In genomic region chr16:58453138-58453537, GRCm38 (mm10) we compare ENCODE assay signal across 15 mouse cellular contexts. TPM values are rescaled to one million over a fixed set of nuclear protein-coding genes. Genes with fewer than 3 reads are reported as not detected.
DNase-seq lines count a peak whose midpoint lies in the region; ATAC-seq and TF ChIP-seq lines count a peak whose summit lies in the region.
"Had no signal": no experiment of that assay in that cellular context is flagged by ENCODE, and none has a peak within 500 bp of the region (broad histone marks: within the 10 kb centered on the region; RNA-seq: fewer than 3 reads in every experiment).

No protein-coding gene starts in this region.

- H3K27ac ChIP-seq in heart, embryonic 12.5 days (ENCODE audit: poor library complexity, severe bottlenecking), result peak overlapping the region; percentile 88
- H3K27ac ChIP-seq in stomach, postnatal 0 days (replicated peaks), result no peak overlapping the region
- H3K27ac ChIP-seq in neural tube, embryonic 15.5 days (replicated peaks), result no peak overlapping the region
- no peak overlapping the region for H3K27ac ChIP-seq in intestine, embryonic 16.5 days (ENCODE audit: low read length)
- H3K27ac ChIP-seq: embryonic facial prominence, embryonic 13.5 days; hindbrain, embryonic 14.5 days; limb, embryonic 13.5 days had no signal

- TF ChIP-seq CTCF in stomach, postnatal 0 days (IDR thresholded peaks at IDR 0.05; ENCODE audit: low read depth), result no peak

- no peak overlapping the region for H3K9ac ChIP-seq in heart, embryonic 12.5 days
- no peak overlapping the region for H3K9ac ChIP-seq in stomach, postnatal 0 days (ENCODE audit: low read length)
- no peak overlapping the region for H3K9ac ChIP-seq in neural tube, embryonic 15.5 days (replicated peaks)
- H3K9ac ChIP-seq in intestine, embryonic 16.5 days (ENCODE audit: low read depth, low read length), result no peak overlapping the region
- H3K9ac ChIP-seq: embryonic facial prominence, embryonic 13.5 days; hindbrain, embryonic 14.5 days; limb, embryonic 13.5 days had no signal

- no peak for TF ChIP-seq EP300 in stomach, postnatal 0 days (optimal IDR thresholded peaks at IDR 0.05)

- H3K4me3 ChIP-seq in megakaryocyte, embryonic 14.5 days (replicated peaks), result peak overlapping the region; percentile 54
- no peak overlapping the region for H3K4me3 ChIP-seq in heart, embryonic 12.5 days
- no peak overlapping the region for H3K4me3 ChIP-seq in stomach, postnatal 0 days (ENCODE audit: low read depth, low read length)
- H3K4me3 ChIP-seq in neural tube, embryonic 15.5 days (replicated peaks), result no peak overlapping the region
- H3K4me3 ChIP-seq in intestine, embryonic 16.5 days (ENCODE audit: low read length), result no peak overlapping the region
- H3K4me3 ChIP-seq: embryonic facial prominence, embryonic 13.5 days; limb, embryonic 13.5 days had no signal

- no peaks in the 10 kb centered on the region for H3K27me3 ChIP-seq in megakaryocyte, embryonic 14.5 days (replicated peaks)
- no peaks in the 10 kb centered on the region for H3K27me3 ChIP-seq in heart, embryonic 12.5 days (replicated peaks)
- no peaks in the 10 kb centered on the region for H3K27me3 ChIP-seq in stomach, postnatal 0 days (ENCODE audit: control insufficient read depth, insufficient read depth, low read length)
- H3K27me3 ChIP-seq in neural tube, embryonic 15.5 days (replicated peaks), result no peaks in the 10 kb centered on the region
- no peaks in the 10 kb centered on the region for H3K27me3 ChIP-seq in intestine, embryonic 16.5 days (replicated peaks; ENCODE audit: control insufficient read depth, insufficient read depth, low read length)
- H3K27me3 ChIP-seq: embryonic facial prominence, embryonic 13.5 days; limb, embryonic 13.5 days had no signal

- ATAC-seq in megakaryocyte, adult 5-6 weeks (ENCODE audit: poor library complexity, severe bottlenecking), result no peak
- ATAC-seq in heart, embryonic 12.5 days (ENCODE audit: insufficient number of reproducible peaks, low FRiP score), result peak; percentile 89
- 0 out of 2 replicates have a peak, but pooled peaks have one; percentile 40 for ATAC-seq in stomach, postnatal 0 days (ENCODE audit: low FRiP score, low TSS enrichment)
- no peak for ATAC-seq in neural tube, embryonic 15.5 days (ENCODE audit: low FRiP score)
- ATAC-seq in intestine, embryonic 16.5 days, result no peak
- ATAC-seq: activated CD4-positive, CD25-positive, alpha-beta regulatory T cell, adult 4 months had no signal

- no peak overlapping the region for H3K4me2 ChIP-seq in heart, embryonic 12.5 days
- no peak overlapping the region for H3K4me2 ChIP-seq in stomach, postnatal 0 days (replicated peaks; ENCODE audit: low read depth)
- no peak overlapping the region for H3K4me2 ChIP-seq in neural tube, embryonic 15.5 days
- no peak overlapping the region for H3K4me2 ChIP-seq in intestine, embryonic 16.5 days (ENCODE audit: low read depth, low read length)
- H3K4me2 ChIP-seq: embryonic facial prominence, embryonic 13.5 days; hindbrain, embryonic 14.5 days; limb, embryonic 13.5 days had no signal

- peaks cover 21% of the 10 kb centered on the region for H3K36me3 ChIP-seq in megakaryocyte, embryonic 14.5 days (replicated peaks; ENCODE audit: low read length)
- peaks cover 55% of the 10 kb centered on the region for H3K36me3 ChIP-seq in heart, embryonic 12.5 days
- 0 out of 2 replicates have a peak, but pooled peaks cover 7% of the 10 kb centered on the region for H3K36me3 ChIP-seq in stomach, postnatal 0 days (ENCODE audit: control insufficient read depth, insufficient read depth, low read length)
- H3K36me3 ChIP-seq in neural tube, embryonic 15.5 days, result peaks cover 33% of the 10 kb centered on the region
- H3K36me3 ChIP-seq in intestine, embryonic 16.5 days (ENCODE audit: control insufficient read depth, insufficient read depth, low read length), result no peaks in the 10 kb centered on the region

- peak; percentile 44 for DNase-seq in kidney, postnatal 10 days
- no peak for DNase-seq in stomach, postnatal 0 days (ENCODE audit: low spot score)
- DNase-seq: cerebellum, adult 2 months; layer of hippocampus, adult 9-11 months; midbrain, embryonic 14.5 days; thymus, adult 2 months had no signal

- peaks cover 64% of the 10 kb centered on the region for H3K4me1 ChIP-seq in megakaryocyte, embryonic 14.5 days
- H3K4me1 ChIP-seq in heart, embryonic 12.5 days (replicated peaks), result peaks cover 32% of the 10 kb centered on the region
- no peaks in the 10 kb centered on the region for H3K4me1 ChIP-seq in stomach, postnatal 0 days (replicated peaks; ENCODE audit: control insufficient read depth, insufficient read depth)
- H3K4me1 ChIP-seq in neural tube, embryonic 15.5 days, result no peaks in the 10 kb centered on the region
- H3K4me1 ChIP-seq in intestine, embryonic 16.5 days (ENCODE audit: control insufficient read depth, insufficient read depth, low read length), result no peaks in the 10 kb centered on the region
- H3K4me1 ChIP-seq: embryonic facial prominence, embryonic 13.5 days; limb, embryonic 13.5 days had no signal

- 27% methylated on average over 3 of the region's 3 CpGs for WGBS in heart, embryonic 12.5 days
- WGBS in stomach, postnatal 0 days, result 54% methylated on average over 3 of the region's 3 CpGs
- 88% methylated on average over 3 of the region's 3 CpGs for WGBS in neural tube, embryonic 15.5 days
- 73% methylated on average over 3 of the region's 3 CpGs for WGBS in intestine, embryonic 16.5 days

- H3K9me3 ChIP-seq in megakaryocyte, embryonic 14.5 days, result no peaks in the 10 kb centered on the region
- H3K9me3 ChIP-seq in heart, embryonic 12.5 days (replicated peaks), result no peaks in the 10 kb centered on the region
- no peaks in the 10 kb centered on the region for H3K9me3 ChIP-seq in stomach, postnatal 0 days (ENCODE audit: control insufficient read depth, low read length)
- no peaks in the 10 kb centered on the region for H3K9me3 ChIP-seq in neural tube, embryonic 15.5 days (replicated peaks)
- H3K9me3 ChIP-seq in intestine, embryonic 16.5 days (ENCODE audit: control insufficient read depth, low read length), result no peaks in the 10 kb centered on the region
- H3K9me3 ChIP-seq: embryonic facial prominence, embryonic 13.5 days; limb, embryonic 13.5 days had no signal

RNA-seq across cellular contexts. Expression of gene Dcbld2, which starts 44.9 kb away (rescaled TPM):
- 0.78 and 1.2 TPM in 2 replicates for polyA plus RNA-seq in megakaryocyte, embryonic 14.5 days (2012; ENCODE audit: insufficient read depth, low replicate concordance)
- 0.50 and 0.62 TPM in 2 replicates for total RNA-seq in megakaryocyte, adult 5-6 weeks (2015)
- total RNA-seq in megakaryocyte, adult 5-6 weeks (2017), result 0.45 and 0.59 TPM in 2 replicates
- polyA plus RNA-seq in heart, embryonic 12.5 days (2016; fragmentation: Nextera tagmentation; extraction: Ambion mirVana), result 16.1 and 18.5 TPM in 2 replicates
- 3.7 and 4.5 TPM in 2 replicates for polyA plus RNA-seq in stomach, postnatal 0 days (2015; fragmentation: Nextera tagmentation; extraction: Ambion mirVana)
- 4.7 and 5.6 TPM in 2 replicates for polyA plus RNA-seq in neural tube, embryonic 15.5 days (2015; fragmentation: Nextera tagmentation; extraction: Ambion mirVana)
- polyA plus RNA-seq in intestine, embryonic 16.5 days (2015; fragmentation: Nextera tagmentation; extraction: Ambion mirVana), result 2.5 and 2.8 TPM in 2 replicates

Comparison
In these comparisons a context has a peak if more than half of its experiments do, and no peak if none do; other contexts are left out.
1. ATAC-seq: peak in heart, embryonic 12.5 days (single experiment) and stomach, postnatal 0 days (single experiment); none in megakaryocyte, adult 5-6 weeks (single experiment), neural tube, embryonic 15.5 days (single experiment) and intestine, embryonic 16.5 days (single experiment).